Mouse (Mus musculus) CH12.LX (cell line): ENCODE measurements around the gene Selplg.
A peak's percentile ranks its signal among the peaks of the same experiment; 100 is the strongest.

Experiments used
- BHLHE40 ChIP-seq: IDR thresholded peaks from 2 replicates; pipeline ENCODE4 v1.6.1; 2011; ENCODE audit warnings: mild to moderate bottlenecking, low read depth, low read length, improper control_type of control experiment
- ELF1 ChIP-seq: IDR thresholded peaks from 2 replicates; pipeline ENCODE4 v1.6.1; 2014; ENCODE audit warnings: low read depth, mild to moderate bottlenecking, inconsistent platforms, low read length, improper control_type of control experiment
- EP300 ChIP-seq: IDR thresholded peaks from 2 replicates; pipeline ENCODE4 v1.6.1; 2011; ENCODE audit warnings: low read length, improper control_type of control experiment
- ETS1 ChIP-seq: conservative IDR thresholded peaks from 2 replicates; pipeline ENCODE4 v1.6.1; 2012; ENCODE audit warnings: low read depth, mild to moderate bottlenecking, inconsistent platforms, low read length, improper control_type of control experiment, moderate library complexity
- MAZ ChIP-seq: IDR thresholded peaks from 2 replicates; pipeline ENCODE4 v1.6.1; 2012; ENCODE audit warnings: low read depth, mild to moderate bottlenecking, inconsistent platforms, low read length, improper control_type of control experiment, moderate library complexity
- SMC3 ChIP-seq: IDR thresholded peaks from 2 replicates; pipeline ENCODE4 v1.6.1; 2011; ENCODE audit warnings: low read depth, low read length, improper control_type of control experiment
- UBTF ChIP-seq: IDR thresholded peaks from 2 replicates; pipeline ENCODE4 v1.6.1; 2012; ENCODE audit warnings: low read depth, mild to moderate bottlenecking, inconsistent platforms, low read length, improper control_type of control experiment, moderate library complexity
- ZKSCAN1 ChIP-seq: IDR thresholded peaks from 2 replicates; pipeline ENCODE4 v1.6.1; 2012; ENCODE audit warnings: low read depth, inconsistent platforms, low read length, improper control_type of control experiment, borderline replicate concordance

GRCm38 (mm10) chr5:113826619-113827018, 5.8 kb downstream of the Selplg start:
- TF ChIP-seq SMC3 (no peak), ELF1 (peak; percentile 59), EP300 (peak; percentile 94), ZKSCAN1 (no peak), ETS1 (peak; percentile 86), MAZ (peak; percentile 82), UBTF (no peak), BHLHE40 (peak; percentile 74)
